Mouse (Mus musculus) C2C12 (cell line): ENCODE measurements around the gene Tbc1d22a.

Experiments
- CEBPB ChIP-seq: IDR thresholded peaks from one replicate; pipeline ENCODE4 v1.6.1; 2011; ENCODE audit warnings: low read depth, mild to moderate bottlenecking, control low read depth, moderate library complexity
- CTCF ChIP-seq: IDR thresholded peaks from one replicate; pipeline ENCODE4 v1.5.1; 2011; ENCODE audit not compliant: control insufficient read depth, insufficient read depth, insufficient read length
- FOSL1 ChIP-seq: IDR thresholded peaks from one replicate; pipeline ENCODE4 v1.8.0; 2011; ENCODE audit warnings: mild to moderate bottlenecking, low read length; ENCODE audit not compliant: poor library complexity, insufficient read depth, severe bottlenecking
- MAX ChIP-seq: IDR thresholded peaks from one replicate; pipeline ENCODE4 v1.6.1; 2011; ENCODE audit warnings: mild to moderate bottlenecking, control low read depth
- MYOD1 ChIP-seq: IDR thresholded peaks from one replicate; pipeline ENCODE4 v1.6.1; 2011; ENCODE audit warnings: low read depth; ENCODE audit not compliant: control insufficient read depth, insufficient read length
- MYOG ChIP-seq: IDR thresholded peaks from one replicate; pipeline ENCODE4 v1.6.1; 2011; ENCODE audit not compliant: control insufficient read depth, insufficient read length; ENCODE audit errors: extremely low read depth
- USF1 ChIP-seq: IDR thresholded peaks from one replicate; pipeline ENCODE4 v1.6.1; 2011; ENCODE audit warnings: low read depth, mild to moderate bottlenecking, control low read depth, moderate library complexity

DNA sequence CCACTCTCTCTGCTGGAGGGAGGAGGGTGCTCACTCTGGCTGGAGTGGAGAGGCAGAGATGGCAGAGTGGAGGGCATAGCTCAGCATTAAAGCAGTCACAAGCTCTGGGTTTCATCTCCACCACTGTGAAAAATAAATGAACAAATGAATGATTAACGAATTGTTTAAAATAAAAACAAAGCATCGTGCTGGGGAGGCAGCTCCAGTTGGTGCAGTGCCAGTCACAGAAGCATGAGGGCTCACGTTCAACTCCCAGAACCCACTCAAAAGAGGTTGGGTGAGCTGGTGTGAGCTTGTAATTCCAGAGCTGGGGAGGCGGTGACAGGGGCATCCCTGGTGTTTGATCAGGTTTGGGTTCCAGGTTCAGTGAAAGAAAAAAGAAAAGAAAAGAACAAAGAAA is 14.1 kb upstream of the Tbc1d22a start:
- TF ChIP-seq CTCF, result no peak
- no peak for TF ChIP-seq CEBPB
- TF ChIP-seq MAX, result no peak
- no peak for TF ChIP-seq USF1
- no peak for TF ChIP-seq MYOG
- no peak for TF ChIP-seq FOSL1
- TF ChIP-seq MYOD1, result no peak
